Comparison of ENCODE assay signal across 28 mouse cellular contexts in the genomic region with DNA sequence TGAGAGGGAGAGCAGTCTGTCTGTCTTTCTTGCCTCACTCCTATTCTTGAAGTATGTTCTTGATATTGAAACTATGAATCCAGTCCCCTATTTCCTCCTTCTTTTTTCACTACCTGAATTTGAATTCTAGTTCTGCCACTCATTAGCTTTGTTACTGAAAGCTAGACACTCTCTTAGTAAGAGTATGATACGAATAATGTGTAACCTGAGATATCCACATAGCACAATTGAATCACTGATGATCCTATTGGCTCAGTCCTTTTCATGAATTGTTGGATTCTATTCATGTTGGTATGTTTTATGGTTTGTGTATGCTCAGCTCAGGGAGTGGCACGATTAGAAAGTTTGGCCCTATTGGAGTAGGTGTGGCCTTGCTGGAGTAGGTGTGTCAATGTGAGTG. TPM values are rescaled to one million over a fixed set of nuclear protein-coding genes. Genes with fewer than 3 reads are reported as not detected.
DNase-seq lines count a peak whose midpoint lies in the region; ATAC-seq and TF ChIP-seq lines count a peak whose summit lies in the region.
"Had no signal": no experiment of that assay in that cellular context is flagged by ENCODE, and none has a peak within 500 bp of the region (broad histone marks: within the 10 kb centered on the region; RNA-seq: fewer than 3 reads in every experiment).

No protein-coding gene starts in this region.

- no peak for TF ChIP-seq POLR2A in testis, adult 2 months (IDR thresholded peaks at IDR 0.05; ENCODE audit: control insufficient read depth, low read depth, low read length)
- TF ChIP-seq POLR2A in myocyte (IDR thresholded peaks at IDR 0.05; ENCODE audit: insufficient read length, low read depth) = no peak

- H3K79me2 ChIP-seq in myocyte (ENCODE audit: control insufficient read depth, insufficient read depth) = peaks cover 6% of the 10 kb centered on the region

- no peak overlapping the region for H3K9ac ChIP-seq in heart, embryonic 13.5 days
- H3K9ac ChIP-seq: stomach, embryonic 15.5 days had no signal

- H3K4me2 ChIP-seq in heart, embryonic 13.5 days = peak overlapping the region; percentile 11
- peak overlapping the region; percentile 79 for H3K4me2 ChIP-seq in myocyte (ENCODE audit: low read depth)

- H3K4me3 ChIP-seq in heart, embryonic 13.5 days = no peak overlapping the region
- H3K4me3 ChIP-seq in testis, adult 2 months (ENCODE audit: control insufficient read depth, low read depth, low read length) = peak overlapping the region; percentile 31; the same call in 1 of the 2 replicates
- H3K4me3 ChIP-seq in myocyte = no peak overlapping the region

- H3ac ChIP-seq in myocyte (ENCODE audit: control insufficient read depth, insufficient read length) = no peak overlapping the region

- peaks cover 13% of the 10 kb centered on the region for H3K4me1 ChIP-seq in heart, embryonic 13.5 days
- H3K4me1 ChIP-seq in testis, adult 2 months (ENCODE audit: control insufficient read depth, insufficient read depth, low read length) = no peaks in the 10 kb centered on the region; the same call in 1 of the 2 replicates
- H3K4me1 ChIP-seq: limb, embryonic 12.5 days; stomach, embryonic 15.5 days had no signal

- TF ChIP-seq CTCF in testis, adult 2 months (IDR thresholded peaks at IDR 0.05; ENCODE audit: control insufficient read depth, insufficient read depth, insufficient replicate concordance, low read depth, low read length) = no peak

- no peaks in the 10 kb centered on the region for H3K27me3 ChIP-seq in heart, embryonic 13.5 days (replicated peaks)
- no peaks in the 10 kb centered on the region for H3K27me3 ChIP-seq in testis, adult 2 months (ENCODE audit: control insufficient read depth, insufficient read depth, low read length)
- H3K27me3 ChIP-seq in myocyte (ENCODE audit: control insufficient read depth, insufficient read depth, insufficient read length) = no peaks in the 10 kb centered on the region
- H3K27me3 ChIP-seq: forebrain, embryonic 15.5 days; kidney, embryonic 15.5 days; limb, embryonic 12.5 days; stomach, embryonic 15.5 days had no signal

- no peak for ATAC-seq in heart, embryonic 13.5 days (ENCODE audit: extremely low read depth, insufficient number of reproducible peaks, low FRiP score, low TSS enrichment)
- ATAC-seq: forebrain, embryonic 15.5 days had no signal

- no peaks in the 10 kb centered on the region for H3K9me3 ChIP-seq in heart, embryonic 13.5 days
- H3K9me3 ChIP-seq: embryonic facial prominence, embryonic 10.5 days; forebrain, embryonic 15.5 days; kidney, embryonic 15.5 days; limb, embryonic 12.5 days; stomach, embryonic 15.5 days had no signal

- H3K36me3 ChIP-seq in heart, embryonic 13.5 days = 0 out of 2 replicates have a peak, but pooled peaks cover 3% of the 10 kb centered on the region
- H3K36me3 ChIP-seq in testis, adult 2 months (ENCODE audit: control insufficient read depth, insufficient read depth, low read length) = no peaks in the 10 kb centered on the region
- no peaks in the 10 kb centered on the region for H3K36me3 ChIP-seq in myocyte (ENCODE audit: control insufficient read depth, insufficient read depth)
- H3K36me3 ChIP-seq: forebrain, embryonic 15.5 days; kidney, embryonic 15.5 days; limb, embryonic 12.5 days; stomach, embryonic 15.5 days had no signal

- H3K27ac ChIP-seq in heart, embryonic 13.5 days (replicated peaks) = no peak overlapping the region
- H3K27ac ChIP-seq in testis, adult 2 months (ENCODE audit: control insufficient read depth, insufficient read depth, low read depth, low read length) = no peak overlapping the region
- H3K27ac ChIP-seq: forebrain, embryonic 15.5 days; kidney, embryonic 15.5 days; limb, embryonic 12.5 days; stomach, embryonic 15.5 days had no signal

- DNase-seq in heart, adult 11 months = no peak
- no peak for DNase-seq in testis, postnatal 10 days (ENCODE audit: low spot score)
- no peak for DNase-seq in cerebellum, adult 11-12 months
- no peak for DNase-seq in ovary, adult 18-20 months (ENCODE audit: low spot score)
- DNase-seq: adrenal gland, postnatal 25 days; cerebellum, adult 9-11 months; gastrocnemius, postnatal 36 days; heart, postnatal 4 days; kidney, postnatal 36 days; lung, adult 18-20 months; lung, postnatal 14 days; midbrain, embryonic 14.5 days; right cerebral cortex, adult 18-20 months; right cerebral cortex, postnatal 4 days had no signal

- 80% methylated on average over 2 of the region's 2 CpGs for WGBS in heart, embryonic 13.5 days

TF ChIP-seq in myocyte, 11 proteins besides CTCF, POLR2A, EP300 and RAD21:
- TF ChIP-seq MYOG (IDR thresholded peaks at IDR 0.05; ENCODE audit: control insufficient read depth in 1 of 3, insufficient read depth in 1 of 3, insufficient read length in 2 of 3, low read depth in 2 of 3) = no peak
- no peak for TF ChIP-seq TCF12 (IDR thresholded peaks at IDR 0.05; ENCODE audit: insufficient read depth, poor library complexity, severe bottlenecking)
- no peak for TF ChIP-seq USF1 (IDR thresholded peaks at IDR 0.05; ENCODE audit: low read depth)
- TF ChIP-seq POLR2AphosphoS2 (IDR thresholded peaks at IDR 0.05; ENCODE audit: insufficient read length, low read depth) = no peak
- no peak for TF ChIP-seq E2F4 (IDR thresholded peaks at IDR 0.05; ENCODE audit: insufficient read depth)
- no peak for TF ChIP-seq MYOD1 (IDR thresholded peaks at IDR 0.05; ENCODE audit: control insufficient read depth in 1 of 3, insufficient read length in 2 of 3, low read depth in 2 of 3)
- TF ChIP-seq CEBPB (IDR thresholded peaks at IDR 0.05; ENCODE audit: insufficient read depth, poor library complexity, severe bottlenecking) = no peak
- TF ChIP-seq TCF3 (IDR thresholded peaks at IDR 0.05; ENCODE audit: insufficient read length, low read depth) = no peak
- no peak for TF ChIP-seq MAX (IDR thresholded peaks at IDR 0.05; ENCODE audit: low read depth)
- TF ChIP-seq SRF (IDR thresholded peaks at IDR 0.05; ENCODE audit: control insufficient read depth, insufficient read length, low read depth) = no peak
- TF ChIP-seq REST (IDR thresholded peaks at IDR 0.05; ENCODE audit: insufficient read depth, insufficient read length) = no peak

RNA-seq across cellular contexts. Expression of gene Zfyve16, which starts 1.5 kb away (rescaled TPM):
- polyA plus RNA-seq in heart, embryonic 13.5 days (2015; fragmentation: Nextera tagmentation; extraction: Ambion mirVana) = 6.5 and 7.1 TPM in 2 replicates
- 4.2 and 5.2 TPM in 2 replicates for polyA plus RNA-seq in testis, adult 2 months (2012; rRNA removed)
- polyA plus RNA-seq in myocyte (2012; fragmentation: generic; extraction: Trizol) = 3.6 TPM

RNA-seq across cellular contexts. Expression of gene Spz1, which starts 43.8 kb away (rescaled TPM):
- not detected in 2 replicates for polyA plus RNA-seq in heart, embryonic 13.5 days (2015; fragmentation: Nextera tagmentation; extraction: Ambion mirVana)
- polyA plus RNA-seq in testis, adult 2 months (2012; rRNA removed) = 896 and 1,040 TPM in 2 replicates
- not detected for polyA plus RNA-seq in myocyte (2012; fragmentation: generic; extraction: Trizol)
- polyA plus RNA-seq: brain, embryonic 14.5 days; cortical plate, adult 2 months; embryonic facial prominence, embryonic 10.5 days; forebrain, embryonic 15.5 days; heart, embryonic 16.5 days; kidney, embryonic 15.5 days; limb, embryonic 12.5 days; liver, embryonic 11.5 days; midbrain, embryonic 14.5 days; neural tube, embryonic 14.5 days; stomach, embryonic 15.5 days; thymus, postnatal 0 days had no signal

RNA-seq across cellular contexts. Expression of gene Fam151b, which starts 48.4 kb away (rescaled TPM):
- 0.12 TPM in 1 of 2 replicates, not detected in the other for polyA plus RNA-seq in heart, embryonic 13.5 days (2015; fragmentation: Nextera tagmentation; extraction: Ambion mirVana)
- polyA plus RNA-seq in testis, adult 2 months (2012; rRNA removed) = 10.5 and 11.3 TPM in 2 replicates
- polyA plus RNA-seq in myocyte (2012; fragmentation: generic; extraction: Trizol) = 0.92 TPM
- polyA plus RNA-seq: heart, embryonic 16.5 days; kidney, embryonic 15.5 days had no signal

Comparison
In these comparisons a context has a peak if more than half of its experiments do, and no peak if none do; other contexts are left out.
1. RNA of gene Spz1, which starts 43.8 kb away (polyA plus RNA-seq): 896 to 1,040 TPM in testis, adult 2 months; not detected in heart, embryonic 13.5 days and not detected in myocyte (single experiment); every median in the first group is over 100 times any median in the second.